Mouse (Mus musculus): ENCODE results near the gene Nudt11.
"Not testable (repeated sequence)": the region's sequence is repeated elsewhere in the genome, so short reads cannot be mapped to it uniquely, and the experiment has no call there.

Gene Nudt11

DNA sequence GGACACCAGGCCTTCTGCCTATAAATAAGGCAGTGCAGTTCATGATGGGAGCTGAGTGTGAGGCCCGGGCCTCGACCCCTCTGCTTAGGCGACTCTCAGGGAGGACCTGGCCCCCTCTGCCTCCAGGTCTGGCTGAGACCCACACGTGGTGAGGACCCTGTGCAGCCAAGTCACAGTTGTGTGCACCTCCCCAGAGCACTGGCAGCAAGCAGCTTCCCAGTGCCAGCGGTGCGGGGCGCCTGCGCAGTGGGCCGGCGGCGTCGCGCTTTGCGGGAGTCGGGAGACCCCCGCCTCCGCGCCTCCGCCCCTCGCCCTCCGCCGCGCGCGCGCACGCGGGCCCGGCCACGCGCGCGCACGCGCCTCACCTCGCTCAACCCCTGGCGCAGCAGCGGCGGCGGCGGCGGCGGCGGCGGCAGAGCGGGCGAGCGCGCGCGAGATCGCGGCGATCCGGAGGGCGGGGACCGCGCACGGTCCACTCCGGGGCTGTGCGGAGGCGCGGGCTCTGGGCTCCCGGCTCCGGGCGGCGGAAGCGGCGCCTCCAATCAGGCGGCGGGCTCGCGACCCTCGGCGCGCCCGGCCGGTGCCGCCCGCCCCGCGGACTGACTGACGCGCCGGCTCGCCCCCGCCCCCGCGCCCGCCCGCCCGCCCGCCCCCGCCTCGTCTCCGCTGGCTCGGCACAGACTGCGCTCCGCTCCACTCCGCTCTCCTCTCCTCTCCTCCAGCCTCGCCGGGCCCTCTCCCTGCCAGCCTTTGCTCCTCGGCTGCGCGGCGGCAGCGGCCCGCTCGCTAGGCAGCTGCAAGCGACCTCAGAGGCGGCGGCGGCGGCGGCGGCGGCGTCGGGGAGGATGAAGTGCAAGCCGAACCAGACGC is at the start of gene Nudt11:
Gene Nudt11 (plus strand): TSS at position 388 of the 870 bp plus-strand sequence.
- DNase-seq (ENCODE audit: low spot score), result not testable (repeated sequence)

DNA sequence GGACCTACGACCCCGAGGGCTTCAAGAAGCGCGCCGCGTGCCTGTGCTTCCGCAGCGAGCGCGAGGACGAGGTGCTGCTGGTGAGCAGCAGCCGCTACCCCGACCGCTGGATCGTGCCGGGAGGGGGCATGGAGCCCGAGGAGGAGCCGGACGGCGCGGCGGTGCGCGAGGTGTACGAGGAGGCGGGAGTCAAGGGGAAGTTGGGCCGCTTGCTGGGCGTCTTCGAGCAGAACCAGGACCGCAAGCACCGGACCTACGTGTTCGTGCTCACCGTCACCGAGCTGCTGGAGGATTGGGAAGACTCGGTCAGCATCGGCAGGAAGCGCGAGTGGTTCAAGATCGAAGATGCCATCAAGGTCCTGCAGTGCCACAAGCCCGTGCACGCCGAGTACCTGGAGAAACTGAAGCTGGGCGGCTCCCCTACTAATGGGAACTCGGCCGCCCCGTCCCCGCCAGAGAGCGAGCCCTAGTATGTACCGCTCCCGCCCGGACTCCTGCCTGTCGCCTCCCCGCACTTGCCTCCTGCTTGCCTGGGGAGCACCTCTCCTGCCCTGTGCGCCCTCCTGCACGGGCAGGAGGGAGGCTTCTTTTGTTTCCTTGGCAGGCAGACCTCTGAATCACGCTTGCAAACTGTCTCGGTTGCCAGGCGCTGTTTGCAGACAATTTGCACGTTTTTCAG is 822 bp downstream of the Nudt11 start:
- not testable (repeated sequence) for DNase-seq (ENCODE audit: low spot score)

DNA sequence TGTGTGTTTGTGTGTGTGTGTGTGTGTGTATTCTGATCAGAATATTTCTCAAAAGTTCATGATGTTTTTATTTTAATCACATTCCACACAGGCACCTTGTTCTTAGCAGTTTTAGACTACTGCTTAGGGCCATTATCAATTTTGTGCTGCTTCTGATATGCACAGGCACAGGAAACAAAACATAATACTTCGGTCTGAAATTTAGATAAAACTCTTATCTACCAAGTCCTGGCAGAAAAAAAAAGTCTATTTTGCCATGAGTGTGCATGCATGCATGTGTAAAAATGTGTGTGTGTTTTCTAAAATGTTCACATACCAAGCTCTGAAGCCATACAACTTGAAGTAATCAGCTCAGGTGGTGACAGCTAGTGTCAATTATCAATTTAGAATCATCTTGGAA is 14.3 kb downstream of the Nudt11 start:
- DNase-seq (ENCODE audit: low spot score), result no peak

DNA sequence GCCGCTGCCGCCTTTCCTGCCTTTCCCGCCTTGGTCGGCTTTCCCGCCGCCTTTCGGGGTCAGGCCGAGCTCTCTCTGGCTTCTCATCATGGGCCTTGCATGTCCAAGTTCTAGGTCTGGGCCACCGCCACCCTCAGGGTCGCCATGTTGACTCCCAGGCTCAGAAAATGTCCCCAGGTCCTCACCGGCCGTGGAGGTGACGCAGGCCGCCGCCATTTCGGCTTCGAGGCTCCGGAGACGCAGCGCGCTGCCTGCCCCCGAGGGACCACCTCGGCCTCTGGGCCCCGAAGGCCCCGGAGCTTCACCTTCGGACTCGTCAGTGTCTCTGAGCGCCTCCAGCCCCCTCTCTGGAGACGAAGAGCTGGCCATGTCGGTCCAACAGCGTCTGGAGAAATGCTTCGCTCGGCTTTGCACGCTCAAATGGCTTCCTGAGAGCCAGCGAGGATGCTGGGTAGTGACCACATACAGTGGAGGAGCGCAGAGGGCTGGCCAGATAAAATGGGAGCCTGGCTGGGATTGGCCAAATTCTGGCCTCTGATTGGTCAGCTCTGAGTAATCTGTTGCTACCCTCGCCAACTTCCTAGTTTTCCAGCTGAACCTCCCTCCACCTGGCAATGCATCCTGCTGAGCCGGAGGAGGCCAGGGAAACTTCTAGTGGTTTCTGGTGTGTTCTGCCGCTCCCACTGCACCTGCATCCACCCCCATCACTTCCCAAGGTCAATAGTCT is 35.9 kb downstream of the Nudt11 start, which contains the start of gene AU022751:
Gene AU022751 (minus strand): TSS at position 466 of the 727 bp plus-strand sequence.
- DNase-seq (ENCODE audit: low spot score), result no peak

DNA sequence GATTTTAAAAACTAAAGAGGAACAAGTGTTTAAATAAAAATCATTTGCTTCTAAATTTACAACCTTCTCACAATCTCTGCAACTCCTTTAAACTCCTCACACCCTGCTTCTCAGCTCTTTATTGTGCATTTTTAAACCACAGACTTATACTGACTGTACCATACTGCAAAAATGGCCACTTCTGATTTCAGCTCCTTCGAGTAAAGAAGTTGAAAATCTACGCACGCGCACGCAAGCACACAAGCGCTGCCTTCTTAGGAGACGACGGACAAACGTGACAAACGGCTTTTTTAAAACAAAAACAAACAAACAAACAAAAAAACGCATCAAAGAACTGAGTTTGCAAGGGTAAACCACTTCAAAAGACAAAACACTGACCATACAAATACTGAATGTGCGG is 44.3 kb downstream of the Nudt11 start:
- DNase-seq (ENCODE audit: low spot score), result no peak

DNA sequence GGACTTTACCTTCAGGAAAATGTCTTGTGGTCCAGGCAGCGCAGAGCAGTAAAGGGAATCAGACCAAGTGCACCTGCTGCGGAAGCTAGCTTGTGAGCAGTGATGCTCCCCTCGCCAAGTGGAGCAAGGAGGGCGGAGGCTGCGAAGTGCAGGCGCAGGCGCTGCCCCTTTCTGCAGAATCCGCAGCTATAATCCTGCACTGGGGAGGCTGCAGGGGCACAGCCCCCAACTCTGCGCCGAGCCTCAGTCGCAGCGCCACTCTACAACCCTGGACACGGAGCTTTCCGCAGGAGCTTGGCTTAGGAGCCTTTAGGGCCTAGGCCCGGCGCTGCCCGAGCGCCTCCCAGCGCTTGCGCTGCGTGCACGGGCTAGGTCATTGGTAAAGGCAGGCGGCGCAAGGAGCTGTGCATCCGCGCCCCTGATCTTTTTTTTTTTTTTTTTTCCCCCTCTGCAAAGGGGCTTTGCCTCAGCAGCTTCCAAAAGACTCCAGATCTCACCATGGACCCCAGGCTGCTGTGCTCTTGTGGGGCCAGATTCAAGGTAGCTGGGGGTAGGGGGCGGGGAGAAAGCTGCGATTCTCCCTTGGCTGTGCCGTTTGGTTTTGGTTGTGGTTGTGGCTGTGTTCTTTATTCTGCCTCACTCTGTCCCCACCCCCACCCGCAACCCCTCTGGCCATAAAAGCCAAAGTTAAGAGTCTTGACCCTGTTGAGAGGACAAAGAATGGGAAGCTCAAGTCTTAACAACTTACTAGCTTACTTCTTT is 44.9 kb downstream of the Nudt11 start:
- no peak for DNase-seq (ENCODE audit: low spot score)
